Mouse (Mus musculus) stomach, embryonic 16.5 days (tissue): ENCODE measurements around the gene Usp45. TPM values are rescaled to one million over a fixed set of nuclear protein-coding genes. Genes with fewer than 3 reads are reported as not detected.

Experiments
- ATAC-seq: fragments of 200-750 bp; cut with Nextera tagmentation; 2 replicates; pipeline ENCODE4 v1.8.0; 2017; ENCODE audit warnings: moderate number of reproducible peaks, moderate TSS enrichment; ENCODE audit not compliant: insufficient read depth, low FRiP score
- H3K27ac ChIP-seq: fragments of 300-500 bp; sonication (generic); 2 replicates; pipeline ENCODE4 v1.5.1; 2014; ENCODE audit warnings: low read length
- H3K27me3 ChIP-seq: fragments of 300-500 bp; sonication (generic); 2 replicates; pipeline ENCODE4 v1.6.1; 2014; ENCODE audit warnings: low read length, control low read depth, mixed read lengths; ENCODE audit not compliant: control insufficient read depth, insufficient read depth
- H3K36me3 ChIP-seq: fragments of 300-500 bp; sonication (generic); 2 replicates; pipeline ENCODE4 v1.6.1; 2014; ENCODE audit warnings: low read length; ENCODE audit not compliant: control insufficient read depth, insufficient read depth
- H3K4me1 ChIP-seq: fragments of 300-500 bp; sonication (generic); 2 replicates; pipeline ENCODE4 v1.6.1; 2014; ENCODE audit warnings: low read length, control low read depth, mixed read lengths; ENCODE audit not compliant: control insufficient read depth, insufficient read depth
- H3K4me2 ChIP-seq: fragments of 300-500 bp; sonication (generic); 2 replicates; pipeline ENCODE4 v1.6.1; 2014; ENCODE audit warnings: low read depth, low read length, mixed read lengths
- H3K4me3 ChIP-seq: fragments of 300-500 bp; sonication (generic); replicated peaks from 2 replicates; pipeline ENCODE4 v1.5.1; 2014; ENCODE audit warnings: mild to moderate bottlenecking, low read length
- H3K9ac ChIP-seq: fragments of 300-500 bp; sonication (generic); 2 replicates; pipeline ENCODE4 v1.6.1; 2014; ENCODE audit warnings: low read length
- H3K9me3 ChIP-seq: fragments of 300-500 bp; sonication (generic); replicated peaks from 2 replicates; pipeline ENCODE4 v1.6.1; 2016; ENCODE audit warnings: low read length, control low read depth; ENCODE audit not compliant: control insufficient read depth
- WGBS: fragments of 180-500 bp; shearing (Covaris S2); extraction: QIAGEN DNeasy Blood & Tissue Kit; methylation state at CpG from one replicate; pipeline ENCODE4 v1.1.7; 2014; 5-methylcytosine and 5-hydroxymethylcytosine counted together
- polyA plus RNA-seq: library from polyadenylated mRNA; unstranded; fragments of >200 nt; fragmentation: Nextera tagmentation; extraction: Ambion mirVana; gene quantifications from 2 replicates; pipeline ENCODE4 v1.2.1, GENCODE M21; 2015

Usp45 gene
- polyA plus RNA-seq, 1 experiment from 2014 or later, result 9.9 TPM

DNA sequence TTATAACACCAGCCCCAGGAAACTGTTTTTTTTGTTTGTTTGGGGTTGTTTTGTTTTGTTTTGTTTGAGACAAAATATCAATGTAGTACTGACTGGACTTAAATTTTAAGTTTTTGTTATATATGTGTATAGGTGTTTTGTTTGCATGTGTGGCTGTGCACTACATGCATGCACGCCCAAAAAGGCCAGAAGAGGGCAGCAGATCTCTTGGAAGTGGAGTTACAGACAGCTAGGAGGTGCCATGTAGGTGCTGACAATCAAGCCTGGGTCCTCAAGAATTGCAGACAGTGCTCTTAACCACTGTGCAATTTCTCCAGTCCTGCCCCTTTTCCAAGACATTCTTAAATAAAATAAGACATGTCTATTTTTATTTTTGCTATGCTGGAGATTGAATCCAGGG lies 8.1 kb upstream of the Usp45 start:
- no peaks in the 10 kb centered on the region for H3K9me3 ChIP-seq
- no peak overlapping the region for H3K4me3 ChIP-seq
- 69% methylated on average over 1 of the region's 1 CpGs for WGBS
- no peak overlapping the region for H3K4me2 ChIP-seq
- no peak overlapping the region for H3K27ac ChIP-seq
- H3K4me1 ChIP-seq, result peaks cover 2% of the 10 kb centered on the region; the same call in 1 of the 2 replicates
- H3K9ac ChIP-seq, result no peak overlapping the region
- no peak for ATAC-seq
- H3K27me3 ChIP-seq, result no peaks in the 10 kb centered on the region
- H3K36me3 ChIP-seq, result 0 out of 2 replicates have a peak, but pooled peaks cover 4% of the 10 kb centered on the region

DNA sequence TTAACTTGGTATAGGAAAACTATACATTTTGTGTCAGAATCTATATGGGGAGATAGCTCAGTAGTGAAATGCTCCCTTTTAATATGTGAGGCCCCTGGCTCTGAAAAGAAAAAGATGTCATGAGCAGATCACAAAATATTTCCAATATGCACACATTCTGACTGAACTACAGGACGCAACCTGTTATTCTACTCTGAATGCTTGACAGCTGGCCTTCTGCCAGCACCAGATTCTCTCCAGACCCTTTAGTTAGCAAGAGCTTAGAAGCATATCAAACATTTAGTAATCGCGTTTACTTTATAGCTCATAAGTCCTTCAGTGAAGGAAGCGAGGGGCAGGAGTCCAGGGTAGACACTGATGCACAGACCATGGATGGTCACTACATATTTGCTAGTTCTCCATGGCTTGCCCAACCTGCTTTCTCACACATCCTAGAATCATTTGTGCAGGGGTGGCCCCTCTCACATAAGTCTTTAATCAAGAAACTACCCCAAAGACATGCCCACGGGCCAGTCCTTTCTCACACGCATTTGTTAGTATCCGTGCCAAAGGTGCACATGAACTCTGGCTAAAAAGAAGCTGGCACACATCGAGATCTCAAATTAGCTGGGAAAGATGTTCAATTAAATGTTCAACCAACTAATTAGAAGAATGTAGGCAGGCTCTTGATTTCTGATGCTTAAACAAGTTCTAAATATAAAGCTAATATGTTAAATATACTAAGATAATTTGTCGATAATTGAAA lies 5.4 kb upstream of the Usp45 start:
- ATAC-seq, result no peak
- no peak overlapping the region for H3K4me3 ChIP-seq
- H3K27me3 ChIP-seq, result no peaks in the 10 kb centered on the region
- H3K4me1 ChIP-seq, result peaks cover 2% of the 10 kb centered on the region; the same call in 1 of the 2 replicates
- no peak overlapping the region for H3K27ac ChIP-seq
- 0 out of 2 replicates have a peak, but pooled peaks cover 4% of the 10 kb centered on the region for H3K36me3 ChIP-seq
- no peaks in the 10 kb centered on the region for H3K9me3 ChIP-seq
- no peak overlapping the region for H3K4me2 ChIP-seq
- 61% methylated on average over 9 of the region's 9 CpGs for WGBS
- H3K9ac ChIP-seq, result no peak overlapping the region

DNA sequence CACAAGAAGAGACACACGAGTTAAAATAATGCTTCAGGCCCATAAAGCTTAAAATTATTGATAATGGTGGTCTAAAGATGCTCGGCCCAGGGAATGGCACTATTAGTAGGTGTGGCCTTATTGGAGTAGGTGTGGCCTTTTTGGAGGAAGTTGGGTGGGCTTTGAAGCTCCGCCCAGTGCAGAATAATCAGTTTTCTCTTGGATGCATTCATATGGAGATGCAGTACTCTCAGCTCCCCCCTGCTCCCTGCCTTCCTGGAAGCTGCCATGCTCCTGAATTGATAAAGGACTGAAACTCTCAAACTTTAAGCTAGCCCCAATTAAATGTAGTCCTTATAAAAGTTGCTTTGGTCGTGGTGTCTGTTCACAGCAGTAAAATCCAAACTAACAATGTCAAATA lies 3.1 kb upstream of the Usp45 start:
- H3K27me3 ChIP-seq, result no peaks in the 10 kb centered on the region
- no peak overlapping the region for H3K27ac ChIP-seq
- H3K9ac ChIP-seq, result no peak overlapping the region
- H3K9me3 ChIP-seq, result no peaks in the 10 kb centered on the region
- no peak for ATAC-seq
- 0 out of 2 replicates have a peak, but pooled peaks cover 4% of the 10 kb centered on the region for H3K36me3 ChIP-seq
- peaks cover 2% of the 10 kb centered on the region; the same call in 1 of the 2 replicates for H3K4me1 ChIP-seq
- 75% methylated on average over 4 of the region's 4 CpGs for WGBS
- H3K4me2 ChIP-seq, result no peak overlapping the region
- no peak overlapping the region for H3K4me3 ChIP-seq

DNA sequence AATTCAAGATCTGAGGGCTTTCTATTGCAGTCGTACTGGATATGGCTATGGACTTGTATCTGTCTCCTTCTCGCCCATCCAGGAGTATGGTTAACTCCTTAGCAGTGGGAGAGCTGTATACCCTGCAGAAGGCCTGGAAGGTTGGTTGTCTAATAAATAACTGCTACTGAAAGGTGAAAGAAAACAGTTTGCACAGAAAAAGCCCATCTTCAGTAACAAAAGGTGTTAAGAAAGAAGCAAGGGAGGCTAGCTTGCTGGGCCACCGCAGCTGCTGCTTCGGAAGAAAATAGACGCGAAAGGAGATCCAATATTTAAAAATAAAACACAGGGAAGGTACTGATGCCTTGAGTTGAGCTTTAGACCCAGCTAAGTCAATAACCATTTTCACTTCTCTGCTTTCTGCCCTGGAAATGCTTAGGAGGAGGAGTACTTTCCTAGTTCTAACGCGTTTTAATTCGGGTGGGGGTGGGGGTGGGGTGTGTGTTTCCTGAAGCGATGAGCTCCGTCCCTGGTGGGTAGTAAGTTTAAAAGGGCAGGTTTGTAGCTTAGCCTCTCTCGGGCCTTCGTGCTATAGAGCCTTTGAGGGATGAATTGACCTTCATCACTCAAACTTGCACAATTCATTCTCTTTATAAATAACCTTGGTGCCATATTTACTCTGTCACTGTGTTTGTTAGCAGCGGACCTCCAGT lies 639 bp upstream of the Usp45 start:
- WGBS, result 19% methylated on average over 14 of the region's 14 CpGs
- Histone ChIP-seq H3K4me1 (peaks cover 2% of the 10 kb centered on the region; the same call in 1 of the 2 replicates), H3K27me3 (no peaks in the 10 kb centered on the region), H3K4me3 (peak overlapping the region; percentile 65), H3K4me2 (peak overlapping the region; percentile 61), H3K9me3 (no peaks in the 10 kb centered on the region), H3K27ac (no peak overlapping the region), H3K36me3 (no peaks in the 10 kb centered on the region), H3K9ac (peak overlapping the region; percentile 74)
- peak; percentile 25; the same call in 1 of the 2 replicates for ATAC-seq

DNA sequence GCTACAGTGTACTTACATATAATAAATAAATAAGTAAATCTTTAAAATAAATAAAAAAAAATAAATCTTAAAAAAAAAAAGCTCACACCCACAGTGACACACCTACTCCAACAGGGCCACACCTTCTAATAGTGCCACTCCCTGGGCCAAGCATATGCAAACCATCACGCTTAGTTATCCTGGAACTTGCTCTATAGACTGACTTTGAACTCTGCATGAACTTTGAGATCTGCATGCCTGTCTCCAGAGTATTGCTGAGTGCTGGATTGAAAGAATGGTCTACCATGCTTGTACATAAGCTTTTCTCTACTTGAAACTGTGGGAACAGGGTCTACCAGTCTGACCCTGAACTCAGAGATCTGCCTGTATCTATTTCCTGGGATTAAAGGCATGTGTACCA lies 4.1 kb downstream of the Usp45 start:
- H3K9ac ChIP-seq, result no peak overlapping the region
- no peak for ATAC-seq
- H3K27me3 ChIP-seq, result no peaks in the 10 kb centered on the region
- H3K4me1 ChIP-seq, result no peaks in the 10 kb centered on the region
- H3K27ac ChIP-seq, result no peak overlapping the region
- H3K9me3 ChIP-seq, result no peaks in the 10 kb centered on the region
- no peak overlapping the region for H3K4me2 ChIP-seq
- 64% methylated on average over 1 of the region's 1 CpGs for WGBS
- no peak overlapping the region for H3K4me3 ChIP-seq
- H3K36me3 ChIP-seq, result no peaks in the 10 kb centered on the region

DNA sequence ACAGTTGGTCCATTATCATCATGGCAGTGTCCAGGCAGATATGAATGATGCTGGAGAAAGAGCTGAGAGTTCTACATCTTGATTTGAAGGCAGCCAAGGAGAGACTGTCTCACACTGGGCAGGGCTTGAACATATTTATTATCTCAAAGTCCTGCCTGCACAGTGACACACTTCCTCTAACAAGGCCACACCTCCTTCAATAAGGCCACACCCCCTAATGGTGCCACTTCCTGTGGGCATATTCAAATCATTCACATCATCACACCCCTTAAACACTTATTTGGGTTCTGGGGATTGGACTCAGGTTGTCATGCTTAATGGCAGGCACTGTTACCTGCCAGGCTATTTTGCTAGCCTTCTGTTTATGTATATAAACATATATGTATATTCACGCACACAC lies 5.3 kb downstream of the Usp45 start:
- H3K4me3 ChIP-seq, result no peak overlapping the region
- no peaks in the 10 kb centered on the region for H3K36me3 ChIP-seq
- no peak for ATAC-seq
- no peak overlapping the region for H3K4me2 ChIP-seq
- H3K4me1 ChIP-seq, result 0 out of 2 replicates have a peak, but pooled peaks cover 3% of the 10 kb centered on the region
- H3K9me3 ChIP-seq, result no peaks in the 10 kb centered on the region
- H3K27ac ChIP-seq, result no peak overlapping the region
- WGBS, result 90% methylated on average over 1 of the region's 1 CpGs
- H3K27me3 ChIP-seq, result no peaks in the 10 kb centered on the region
- no peak overlapping the region for H3K9ac ChIP-seq

DNA sequence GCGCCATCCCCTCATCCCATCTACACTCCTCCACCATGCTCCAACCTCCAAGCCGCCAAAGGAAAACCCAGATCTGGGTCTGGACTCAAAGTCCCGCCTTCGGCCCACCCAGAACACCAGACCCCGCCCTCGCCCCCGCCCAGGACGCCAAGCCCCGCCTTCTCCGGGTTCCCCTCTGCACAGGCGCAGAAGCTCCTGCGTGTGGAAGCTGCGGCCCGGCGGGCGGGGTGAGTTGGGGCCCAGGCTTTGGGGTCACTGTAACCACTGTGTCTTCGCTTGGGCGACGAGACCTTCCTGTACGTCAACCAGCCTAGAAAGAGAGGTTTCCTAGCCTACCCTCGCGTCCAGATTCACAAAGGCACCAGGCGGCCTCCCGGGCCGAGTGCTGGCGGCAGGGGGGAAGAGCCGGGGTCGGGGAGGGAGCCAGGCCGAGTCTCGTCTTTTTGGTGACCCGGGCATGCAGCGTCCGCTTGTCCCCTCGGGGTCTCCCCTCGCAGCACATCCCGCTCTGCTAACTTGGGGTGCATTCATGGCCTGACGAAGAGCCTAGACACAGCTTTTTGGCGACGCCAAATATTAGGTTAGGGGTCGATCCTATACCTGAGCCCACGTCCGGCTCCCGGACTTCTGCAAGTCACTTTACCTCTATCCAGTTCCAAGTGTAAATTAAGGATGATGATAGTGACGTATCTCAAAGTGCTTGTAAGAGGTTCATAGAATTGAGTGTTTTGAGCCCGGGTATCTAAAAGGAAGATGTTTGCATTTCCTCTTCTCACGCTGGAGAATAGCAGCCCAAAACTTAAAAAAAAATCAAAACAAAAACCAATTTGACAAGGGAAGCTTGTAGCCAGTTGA lies 9.4 kb downstream of the Usp45 start:
- peak overlapping the region; percentile 94 for H3K9ac ChIP-seq
- WGBS, result under 1% methylated on average over 46 of the region's 46 CpGs
- no peaks in the 10 kb centered on the region for H3K27me3 ChIP-seq
- H3K4me2 ChIP-seq, result peak overlapping the region; percentile 84
- ATAC-seq, result peak; percentile 99
- 0 out of 2 replicates have a peak, but pooled peaks cover 5% of the 10 kb centered on the region for H3K4me1 ChIP-seq
- H3K36me3 ChIP-seq, result 0 out of 2 replicates have a peak, but pooled peaks cover 3% of the 10 kb centered on the region
- peak overlapping the region; percentile 90 for H3K4me3 ChIP-seq
- H3K27ac ChIP-seq, result peak overlapping the region; percentile 52
- H3K9me3 ChIP-seq, result no peaks in the 10 kb centered on the region

DNA sequence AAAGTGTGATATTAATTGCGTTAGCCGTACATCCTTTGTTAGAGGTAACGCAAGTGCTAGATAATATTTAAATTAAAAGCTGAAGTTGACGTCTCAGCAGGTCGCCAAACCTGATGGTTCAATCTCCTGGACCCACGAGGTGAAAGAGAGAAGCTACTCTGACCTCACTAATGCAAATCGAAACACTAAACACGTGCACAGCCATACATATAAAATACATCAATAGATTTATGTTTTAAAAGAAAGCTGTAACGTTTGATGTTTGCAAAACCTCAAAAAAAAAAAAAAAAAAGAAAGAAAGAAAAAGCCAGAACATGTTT lies 9.9 kb downstream of the Usp45 start:
- peak overlapping the region; percentile 90 for H3K4me3 ChIP-seq
- 0 out of 2 replicates have a peak, but pooled peaks cover 5% of the 10 kb centered on the region for H3K4me1 ChIP-seq
- H3K9ac ChIP-seq, result peak overlapping the region; percentile 94
- H3K27ac ChIP-seq, result no peak overlapping the region
- no peaks in the 10 kb centered on the region for H3K27me3 ChIP-seq
- peak overlapping the region; percentile 84 for H3K4me2 ChIP-seq
- ATAC-seq, result no peak
- 6% methylated on average over 9 of the region's 9 CpGs for WGBS
- no peaks in the 10 kb centered on the region for H3K9me3 ChIP-seq
- H3K36me3 ChIP-seq, result 0 out of 2 replicates have a peak, but pooled peaks cover 6% of the 10 kb centered on the region
